8 mouse cellular contexts compared by ENCODE assay signal in genomic region chr17:44188769-44189145, GRCm38 (mm10). TPM values are rescaled to one million over a fixed set of nuclear protein-coding genes. Genes with fewer than 3 reads are reported as not detected.
A peak's percentile ranks its signal among the peaks of the same experiment; 100 is the strongest.
DNase-seq lines count a peak whose midpoint lies in the region; ATAC-seq and TF ChIP-seq lines count a peak whose summit lies in the region.

No protein-coding gene starts in this region.

- H3K4me1 ChIP-seq in forebrain, embryonic 11.5 days (replicated peaks; ENCODE audit: control insufficient read depth, insufficient read depth, low read length), result peaks cover 3% of the 10 kb centered on the region; the same call in 1 of the 2 replicates
- H3K4me1 ChIP-seq in hindbrain, embryonic 12.5 days, result peaks cover 15% of the 10 kb centered on the region
- H3K4me1 ChIP-seq in liver, embryonic 16.5 days (ENCODE audit: control insufficient read depth, low read depth, low read length), result no peaks in the 10 kb centered on the region; the same call in 1 of the 2 replicates
- peaks cover 8% of the 10 kb centered on the region for H3K4me1 ChIP-seq in olfactory bulb, adult 2 months (ENCODE audit: control insufficient read depth, insufficient read depth, low read length)

- peak overlapping the region; percentile 39 for H3K9ac ChIP-seq in forebrain, embryonic 11.5 days (ENCODE audit: low read length)
- peak overlapping the region; percentile 23 for H3K9ac ChIP-seq in hindbrain, embryonic 12.5 days
- peak overlapping the region; percentile 45; the same call in 1 of the 2 replicates for H3K9ac ChIP-seq in liver, embryonic 16.5 days (ENCODE audit: low read depth, low read length)

- H3K4me3 ChIP-seq in forebrain, embryonic 11.5 days (ENCODE audit: low read depth, low read length), result peak overlapping the region; percentile 31
- H3K4me3 ChIP-seq in hindbrain, embryonic 12.5 days, result peak overlapping the region; percentile 35
- H3K4me3 ChIP-seq in liver, embryonic 16.5 days (ENCODE audit: low read depth, low read length), result peak overlapping the region; percentile 55
- H3K4me3 ChIP-seq in olfactory bulb, adult 2 months (ENCODE audit: insufficient read depth, low read depth, low read length), result peak overlapping the region; percentile 44

- H3K9me3 ChIP-seq in forebrain, embryonic 11.5 days (ENCODE audit: control insufficient read depth, low read length), result no peaks in the 10 kb centered on the region
- no peaks in the 10 kb centered on the region for H3K9me3 ChIP-seq in hindbrain, embryonic 12.5 days (replicated peaks)
- no peaks in the 10 kb centered on the region for H3K9me3 ChIP-seq in liver, embryonic 16.5 days (replicated peaks; ENCODE audit: control insufficient read depth, low read length)

- H3K4me2 ChIP-seq in forebrain, embryonic 11.5 days (ENCODE audit: low read depth, low read length, severe bottlenecking), result peak overlapping the region; percentile 67
- H3K4me2 ChIP-seq in hindbrain, embryonic 12.5 days (replicated peaks), result peak overlapping the region; percentile 74
- H3K4me2 ChIP-seq in liver, embryonic 16.5 days (ENCODE audit: low read depth, low read length), result peak overlapping the region; percentile 77

- TF ChIP-seq POLR2A in olfactory bulb, adult 2 months (IDR thresholded peaks at IDR 0.05; ENCODE audit: insufficient read depth, low read depth, low read length), result no peak

- ATAC-seq in forebrain, embryonic 11.5 days (replicated peaks; ENCODE audit: low FRiP score), result no peak
- peak; percentile 50; the same call in 1 of the 2 replicates for ATAC-seq in hindbrain, embryonic 12.5 days (ENCODE audit: low FRiP score)
- ATAC-seq in liver, embryonic 16.5 days (ENCODE audit: low read depth), result no peak

- peak; percentile 9 for DNase-seq in thymus, postnatal 0 days (ENCODE audit: low spot score)
- DNase-seq in thymus, postnatal 10 days (ENCODE audit: low spot score in 2 of 2), result no peak
- peak; percentile 54 for DNase-seq in forebrain, embryonic 11.5 days (ENCODE audit: low spot score)
- DNase-seq in cerebellum, postnatal 25 days, result no peak
- no peak for DNase-seq in cerebellum, postnatal 36 days

- no peak for TF ChIP-seq CTCF in olfactory bulb, adult 2 months (IDR thresholded peaks at IDR 0.05; ENCODE audit: insufficient read depth, low read depth, low read length)

- under 1% methylated on average over 24 of the region's 24 CpGs for WGBS in forebrain, embryonic 11.5 days
- WGBS in hindbrain, embryonic 12.5 days, result under 1% methylated on average over 24 of the region's 24 CpGs
- WGBS in liver, embryonic 16.5 days (ENCODE audit: insufficient replicate concordance), result under 1% methylated on average over 24 of the region's 24 CpGs
- 1% methylated on average over 24 of the region's 24 CpGs for WGBS in olfactory bulb, adult 2 months

- H3K27ac ChIP-seq in forebrain, embryonic 11.5 days (ENCODE audit: low read depth, low read length), result no peak overlapping the region
- no peak overlapping the region for H3K27ac ChIP-seq in hindbrain, embryonic 12.5 days
- H3K27ac ChIP-seq in liver, embryonic 16.5 days (ENCODE audit: low read length), result no peak overlapping the region
- no peak overlapping the region for H3K27ac ChIP-seq in olfactory bulb, adult 2 months (ENCODE audit: insufficient read depth, low read depth, low read length)

- no peaks in the 10 kb centered on the region for H3K36me3 ChIP-seq in forebrain, embryonic 11.5 days (ENCODE audit: control insufficient read depth, insufficient read depth, low read length)
- no peaks in the 10 kb centered on the region for H3K36me3 ChIP-seq in hindbrain, embryonic 12.5 days
- H3K36me3 ChIP-seq in liver, embryonic 16.5 days (ENCODE audit: control insufficient read depth, insufficient read depth), result no peaks in the 10 kb centered on the region

- H3K27me3 ChIP-seq in forebrain, embryonic 11.5 days (ENCODE audit: control insufficient read depth, insufficient read depth, low read length), result peaks cover 23% of the 10 kb centered on the region
- H3K27me3 ChIP-seq in hindbrain, embryonic 12.5 days, result peaks cover 30% of the 10 kb centered on the region
- H3K27me3 ChIP-seq in liver, embryonic 16.5 days (ENCODE audit: control insufficient read depth, insufficient read depth, low read depth, low read length), result peaks cover 3% of the 10 kb centered on the region

RNA-seq across cellular contexts. Expression of gene Clic5, which starts 0.4 kb away (rescaled TPM):
- polyA plus RNA-seq in thymus, postnatal 0 days (2015; fragmentation: Nextera tagmentation; extraction: Ambion mirVana), result 7.8 and 9.4 TPM in 2 replicates
- 0.16 and 0.19 TPM in 2 replicates for polyA plus RNA-seq in forebrain, embryonic 11.5 days (2014; fragmentation: Nextera tagmentation; extraction: Ambion mirVana)
- polyA plus RNA-seq in hindbrain, embryonic 12.5 days (2016; fragmentation: Nextera tagmentation; extraction: Ambion mirVana), result 0.50 TPM in 2 replicates
- 0.39 and 0.66 TPM in 2 replicates for polyA plus RNA-seq in liver, embryonic 16.5 days (2015; fragmentation: Nextera tagmentation; extraction: Ambion mirVana)
- not detected in 2 replicates for polyA plus RNA-seq in olfactory bulb, adult 2 months (2012; ENCODE audit: insufficient read depth, insufficient read length, low replicate concordance, missing spikeins)

Comparison
In these comparisons a context has a peak if more than half of its experiments do, and no peak if none do; other contexts are left out.
1. DNase-seq: peak in thymus, postnatal 0 days (single experiment) and forebrain, embryonic 11.5 days (single experiment); none in thymus, postnatal 10 days (0 of 2), cerebellum, postnatal 25 days (0 of 2) and cerebellum, postnatal 36 days (0 of 2).
2. Peak in every context shown above with its lines, with median percentiles within 50 percentile points of each other: H3K4me2 ChIP-seq, H3K4me3 ChIP-seq and H3K9ac ChIP-seq.